Mouse (Mus musculus) brain, embryonic 14.5 days (tissue): ENCODE measurements around the gene Slc6a11. TPM values are rescaled to one million over a fixed set of nuclear protein-coding genes. Genes with fewer than 3 reads are reported as not detected.

ENCODE experiments used
- DNase-seq: peaks from one replicate; pipeline ENCODE4 v3.0.0-alpha.2; 2011; ENCODE audit warnings: low read depth
- CTCF ChIP-seq: fragments of 200-500 bp; IDR thresholded peaks from 2 replicates; pipeline ENCODE4 v1.5.1; 2012; ENCODE audit warnings: inconsistent platforms, mild to moderate bottlenecking, moderate library complexity, borderline replicate concordance; ENCODE audit not compliant: insufficient read depth, insufficient read length; ENCODE audit errors: extremely low read depth
- POLR2A ChIP-seq: fragments of 200-500 bp; IDR thresholded peaks from 2 replicates; pipeline ENCODE4 v1.6.1; 2012; ENCODE audit warnings: mild to moderate bottlenecking, inconsistent platforms, borderline replicate concordance; ENCODE audit not compliant: poor library complexity, insufficient read depth, insufficient read length, severe bottlenecking; ENCODE audit errors: extremely low read depth
- polyA plus RNA-seq: library from polyadenylated mRNA; depleted of rRNA; stranded (reverse); fragments of >200 nt; gene quantifications from 2 replicates; pipeline ENCODE4 v1.2.3, GENCODE M21; 2012

Gene Slc6a11
- polyA plus RNA-seq, 1 experiment = 46.2 TPM

- TF ChIP-seq POLR2A = no peak
- no peak for TF ChIP-seq CTCF
- DNase-seq = peak; percentile 83
These were observed 51.5 kb downstream of the Slc6a11 start for GRCm38 (mm10) chr6:114182366-114183179.

DNA sequence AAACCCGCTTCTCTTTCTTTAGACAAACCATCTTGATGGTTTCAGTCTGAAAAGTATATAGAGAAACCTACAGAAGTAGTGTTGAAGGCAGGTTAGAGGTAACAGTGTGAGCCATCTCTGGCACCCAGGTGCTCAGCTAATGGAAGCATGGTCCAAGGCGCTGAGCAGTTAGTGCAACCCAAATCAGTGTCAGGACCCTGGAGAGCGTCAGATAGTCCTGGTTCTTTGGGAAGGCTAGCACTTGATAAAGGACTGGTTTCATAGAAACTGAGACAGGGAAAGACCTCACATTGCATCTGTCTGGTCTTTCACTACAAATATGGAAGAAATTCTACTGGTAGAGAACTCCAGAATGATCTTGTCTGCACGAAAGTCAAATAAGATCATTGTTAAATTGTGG, 56.1 kb downstream of the Slc6a11 start:
- TF ChIP-seq POLR2A (no peak), CTCF (no peak)
- DNase-seq = no peak

- no peak for DNase-seq
- TF ChIP-seq POLR2A (no peak), CTCF (no peak)
These were observed 57.8 kb downstream of the Slc6a11 start for GRCm38 (mm10) chr6:114188869-114189268.

DNA sequence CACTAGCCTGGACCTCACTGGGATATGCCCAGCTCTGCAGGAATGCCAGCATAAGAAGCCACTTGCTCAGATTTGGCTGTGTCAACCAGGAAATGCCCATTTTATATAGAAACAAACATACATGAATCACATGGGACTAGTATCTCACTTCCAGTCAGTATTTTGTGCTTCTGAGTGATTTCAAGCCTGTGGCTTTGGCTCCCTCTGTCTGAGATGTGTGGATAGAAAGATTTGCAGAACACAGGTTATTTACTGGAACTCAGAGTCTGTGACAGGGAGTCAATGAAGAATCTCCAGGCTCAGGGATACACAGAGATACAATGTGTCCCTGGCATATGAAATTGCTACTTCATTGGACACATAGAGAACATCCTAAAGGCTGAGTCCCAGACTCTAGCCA, 65.0 kb downstream of the Slc6a11 start:
- DNase-seq = peak; percentile 42
- TF ChIP-seq POLR2A (no peak), CTCF (no peak)

DNA sequence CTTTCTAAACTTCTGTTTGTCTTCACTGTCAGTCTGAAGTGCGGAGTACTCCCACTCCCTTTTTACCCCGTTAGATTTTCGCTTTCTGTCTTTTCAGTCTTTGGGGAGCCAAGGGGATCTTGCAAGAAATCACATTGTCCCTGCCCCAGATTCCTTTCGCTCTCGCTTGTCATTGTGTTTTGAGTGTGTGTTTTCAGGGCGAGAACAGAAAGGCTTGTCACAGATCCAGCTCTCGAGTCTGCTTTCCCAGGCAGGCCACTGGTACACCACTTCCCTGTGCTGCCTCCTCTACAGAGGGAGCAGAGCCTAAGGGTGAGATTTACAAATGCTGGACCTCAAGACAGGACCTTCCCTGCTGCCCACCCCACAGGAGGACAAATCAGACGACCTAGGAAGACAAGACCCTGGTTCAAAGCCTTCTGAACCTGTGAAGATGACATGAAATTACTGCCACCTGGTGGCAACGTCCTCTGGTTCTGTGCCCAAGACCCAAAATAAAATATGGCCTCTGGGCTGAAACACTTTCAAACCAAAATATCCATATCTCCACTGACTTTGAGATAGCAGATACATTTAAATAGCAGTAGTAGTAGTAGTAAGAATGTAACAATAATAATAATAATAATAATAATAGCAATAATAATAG, 68.3 kb downstream of the Slc6a11 start:
- TF ChIP-seq CTCF (peak; percentile 44; the same call in 1 of the 2 replicates), POLR2A (no peak)
- peak; percentile 60 for DNase-seq

DNA sequence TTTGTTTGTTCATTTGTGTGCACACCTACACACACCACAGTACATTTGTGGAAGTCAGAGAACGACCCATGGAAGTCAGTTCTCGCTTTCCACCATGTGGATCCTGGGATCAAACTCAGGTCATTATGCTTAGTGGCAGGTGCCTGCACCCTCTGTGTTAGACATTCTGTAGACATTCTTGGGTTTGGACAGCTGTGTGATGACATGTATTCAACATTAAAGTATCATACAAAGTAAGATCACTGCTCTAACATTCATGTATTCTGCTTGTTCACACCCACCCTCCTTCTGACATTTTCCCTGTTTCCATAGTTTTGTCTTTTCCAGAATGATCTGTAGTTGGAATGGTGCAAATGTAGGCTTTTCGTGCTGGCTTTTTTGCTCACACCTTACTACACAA, 73.5 kb downstream of the Slc6a11 start:
- TF ChIP-seq CTCF = no peak
- no peak for TF ChIP-seq POLR2A
- DNase-seq = no peak

- TF ChIP-seq CTCF (no peak), POLR2A (no peak)
- DNase-seq = no peak
These were observed 77.3 kb downstream of the Slc6a11 start for GRCm38 (mm10) chr6:114208296-114208695.

- TF ChIP-seq POLR2A = no peak
- TF ChIP-seq CTCF = no peak
- no peak for DNase-seq
These were observed 83.4 kb downstream of the Slc6a11 start for GRCm38 (mm10) chr6:114214393-114214792.

DNA sequence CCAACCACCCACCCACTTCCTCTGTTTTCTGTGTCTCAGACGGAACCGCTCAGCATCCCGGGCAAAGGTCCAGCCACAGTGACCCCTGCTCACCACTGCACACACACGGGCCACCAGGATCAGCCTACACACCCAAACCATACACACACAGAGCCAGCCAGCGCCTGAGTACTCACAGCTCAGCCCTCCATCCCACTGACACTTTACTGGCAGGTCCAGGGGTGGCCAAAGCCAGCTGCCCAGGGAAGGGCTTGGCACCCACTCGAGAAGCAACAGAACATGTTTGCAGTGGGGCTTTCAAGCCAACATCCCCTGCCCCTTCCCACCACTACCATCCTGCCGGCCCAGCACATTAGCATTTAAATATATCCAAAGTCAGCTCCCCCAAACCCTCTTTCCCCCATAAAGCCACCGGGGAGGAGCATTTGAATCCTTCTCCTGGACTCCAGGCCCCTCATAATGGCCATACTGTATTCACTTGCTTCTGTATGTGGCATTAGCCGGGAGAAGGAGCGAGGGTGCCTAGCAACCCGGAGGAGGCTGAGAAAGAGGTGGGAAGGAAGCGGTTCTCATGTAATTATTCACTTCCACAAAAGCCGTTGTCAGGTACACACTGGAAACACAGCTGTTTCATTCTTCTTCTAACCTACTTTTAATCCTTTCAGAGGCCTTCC, 85.8 kb downstream of the Slc6a11 start:
- peak; percentile 89 for DNase-seq
- TF ChIP-seq POLR2A (no peak), CTCF (no peak)

DNA sequence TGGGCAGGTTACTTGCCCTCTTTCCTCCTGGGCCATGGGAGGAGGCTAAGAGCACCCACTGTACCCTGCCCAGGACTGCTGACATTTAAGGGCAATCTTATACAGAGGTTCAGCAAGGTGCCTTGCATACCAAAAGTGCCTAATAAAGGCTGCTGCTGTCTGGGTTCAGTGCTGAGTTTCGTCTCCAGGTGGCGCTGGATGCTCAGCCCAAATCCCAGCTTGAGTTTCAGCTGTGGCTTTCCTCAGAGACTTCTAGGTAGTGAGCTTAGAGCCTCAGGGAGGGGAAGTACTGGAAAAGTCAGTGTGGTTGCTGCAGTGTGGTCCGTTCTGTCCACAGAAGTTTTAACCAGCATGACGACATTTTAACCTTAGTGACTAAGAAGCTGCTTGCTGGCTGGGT, 93.4 kb downstream of the Slc6a11 start:
- no peak for TF ChIP-seq POLR2A
- TF ChIP-seq CTCF = peak; percentile 76
- peak; percentile 70 for DNase-seq

DNA sequence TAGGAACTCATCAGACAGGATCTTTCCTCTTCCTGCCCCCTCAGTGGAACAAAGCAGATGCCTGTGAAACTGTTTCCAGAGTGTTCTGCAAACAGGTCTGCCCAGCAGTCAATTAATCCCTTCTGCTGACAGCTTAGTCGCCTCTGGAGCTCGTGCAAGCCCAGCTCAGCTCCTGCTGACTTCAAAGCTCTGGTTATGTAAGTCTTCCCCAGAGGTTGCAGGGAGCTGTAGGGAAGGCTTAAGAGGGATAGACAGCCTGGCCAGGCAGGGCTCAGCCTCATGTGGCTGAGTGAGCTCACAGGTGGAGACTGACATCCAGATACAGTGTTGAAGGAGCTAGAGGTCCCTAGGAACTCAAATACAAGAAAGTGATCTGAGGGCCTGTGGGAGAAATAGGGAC, 96.3 kb downstream of the Slc6a11 start:
- peak; percentile 70 for DNase-seq
- TF ChIP-seq POLR2A (no peak), CTCF (no peak)

- TF ChIP-seq POLR2A = no peak
- TF ChIP-seq CTCF = no peak
- no peak for DNase-seq
These were observed 97.2 kb downstream of the Slc6a11 start for GRCm38 (mm10) chr6:114228196-114228595.
